Comparison of ENCODE assay signal across 10 mouse cellular contexts in genomic region chr4:146932311-146933082, GRCm38 (mm10). TPM values are rescaled to one million over a fixed set of nuclear protein-coding genes. Genes with fewer than 3 reads are reported as not detected.
DNase-seq lines count a peak whose midpoint lies in the region; ATAC-seq and TF ChIP-seq lines count a peak whose summit lies in the region.
"Had no signal": no experiment of that assay in that cellular context is flagged by ENCODE, and none has a peak within 500 bp of the region (broad histone marks: within the 10 kb centered on the region; RNA-seq: fewer than 3 reads in every experiment).

No protein-coding gene starts in this region.

- H3K27me3 ChIP-seq in forebrain, embryonic 11.5 days (ENCODE audit: control insufficient read depth, insufficient read depth, low read length): no peaks in the 10 kb centered on the region; the same call in 1 of the 2 replicates
- H3K27me3 ChIP-seq in forebrain, postnatal 0 days (ENCODE audit: insufficient read depth, low read length): no peaks in the 10 kb centered on the region
- H3K27me3 ChIP-seq in intestine, embryonic 14.5 days (replicated peaks; ENCODE audit: control insufficient read depth, insufficient read depth, low read length): 0 out of 2 replicates have a peak, but pooled peaks cover 8% of the 10 kb centered on the region
- H3K27me3 ChIP-seq in midbrain, postnatal 0 days (ENCODE audit: insufficient read depth, low read length): no peaks in the 10 kb centered on the region
- no peaks in the 10 kb centered on the region for H3K27me3 ChIP-seq in lung, postnatal 0 days (replicated peaks; ENCODE audit: insufficient read depth, low read length)

- peak; percentile 55 for DNase-seq in forebrain, embryonic 11.5 days (ENCODE audit: low spot score)
- no peak for DNase-seq in forebrain, postnatal 0 days
- DNase-seq in intestine, embryonic 14.5 days (ENCODE audit: low spot score): peak; percentile 57
- peak; percentile 0 for DNase-seq in midbrain, postnatal 0 days (ENCODE audit: low spot score)
- no peak for DNase-seq in frontal cortex, postnatal 36 days (ENCODE audit: low spot score in 2 of 2)
- no peak for DNase-seq in lung, adult 18-20 months
- DNase-seq in lung, postnatal 0 days (ENCODE audit: low spot score): no peak
- DNase-seq: right cerebral cortex, postnatal 25 days had no signal

- ATAC-seq in forebrain, embryonic 11.5 days (replicated peaks; ENCODE audit: low FRiP score): peak; percentile 66
- ATAC-seq in forebrain, postnatal 0 days: no peak
- peak; percentile 32; the same call in 1 of the 2 replicates for ATAC-seq in common myeloid progenitor, adult 5-6 weeks (replicated peaks; ENCODE audit: low read depth, poor library complexity, severe bottlenecking)
- peak; percentile 74 for ATAC-seq in intestine, embryonic 14.5 days (replicated peaks; ENCODE audit: low FRiP score, low TSS enrichment, low read depth)
- ATAC-seq in midbrain, postnatal 0 days (ENCODE audit: low FRiP score): no peak
- no peak for ATAC-seq in lung, postnatal 0 days

- H3K4me2 ChIP-seq in forebrain, embryonic 11.5 days (ENCODE audit: low read depth, low read length, severe bottlenecking): peak overlapping the region; percentile 42
- no peak overlapping the region for H3K4me2 ChIP-seq in forebrain, postnatal 0 days (ENCODE audit: low read depth)
- peak overlapping the region; percentile 54 for H3K4me2 ChIP-seq in intestine, embryonic 14.5 days (ENCODE audit: low read length)
- H3K4me2 ChIP-seq in midbrain, postnatal 0 days (ENCODE audit: low read depth, low read length, poor library complexity, severe bottlenecking): peak overlapping the region; percentile 28
- no peak overlapping the region for H3K4me2 ChIP-seq in lung, postnatal 0 days (replicated peaks; ENCODE audit: low read depth, low read length)

- no peaks in the 10 kb centered on the region for H3K4me1 ChIP-seq in forebrain, embryonic 11.5 days (replicated peaks; ENCODE audit: control insufficient read depth, insufficient read depth, low read length)
- no peaks in the 10 kb centered on the region for H3K4me1 ChIP-seq in forebrain, postnatal 0 days (ENCODE audit: insufficient read depth)
- H3K4me1 ChIP-seq in intestine, embryonic 14.5 days (replicated peaks; ENCODE audit: control insufficient read depth, insufficient read depth, low read length): no peaks in the 10 kb centered on the region
- H3K4me1 ChIP-seq in midbrain, postnatal 0 days (ENCODE audit: insufficient read depth, low read length): no peaks in the 10 kb centered on the region
- no peaks in the 10 kb centered on the region for H3K4me1 ChIP-seq in lung, postnatal 0 days (ENCODE audit: insufficient read depth, low read depth, low read length)

- TF ChIP-seq EP300 in lung, postnatal 0 days (IDR thresholded peaks at IDR 0.05): no peak

- peaks cover 3% of the 10 kb centered on the region; the same call in 1 of the 2 replicates for H3K9me3 ChIP-seq in forebrain, embryonic 11.5 days (ENCODE audit: control insufficient read depth, low read length)
- H3K9me3 ChIP-seq in forebrain, postnatal 0 days (ENCODE audit: low read length): peaks cover 26% of the 10 kb centered on the region; the same call in 1 of the 2 replicates
- H3K9me3 ChIP-seq in intestine, embryonic 14.5 days (ENCODE audit: control insufficient read depth, low read length): 0 out of 2 replicates have a peak, but pooled peaks cover 10% of the 10 kb centered on the region
- H3K9me3 ChIP-seq in midbrain, postnatal 0 days (ENCODE audit: low read length): peaks cover 34% of the 10 kb centered on the region
- peaks cover 10% of the 10 kb centered on the region for H3K9me3 ChIP-seq in lung, postnatal 0 days (ENCODE audit: low read length)

- no peak overlapping the region for H3K27ac ChIP-seq in forebrain, embryonic 11.5 days (ENCODE audit: low read depth, low read length)
- no peak overlapping the region for H3K27ac ChIP-seq in forebrain, postnatal 0 days (ENCODE audit: low read depth, low read length)
- H3K27ac ChIP-seq in intestine, embryonic 14.5 days (ENCODE audit: low read depth): no peak overlapping the region
- H3K27ac ChIP-seq in midbrain, postnatal 0 days (ENCODE audit: low read depth, low read length): no peak overlapping the region
- H3K27ac ChIP-seq in lung, postnatal 0 days (ENCODE audit: low read length): no peak overlapping the region

- TF ChIP-seq CTCF in forebrain, postnatal 0 days (IDR thresholded peaks at IDR 0.05; ENCODE audit: low read depth): no peak
- TF ChIP-seq CTCF in midbrain, postnatal 0 days (IDR thresholded peaks at IDR 0.05): no peak
- TF ChIP-seq CTCF in lung, postnatal 0 days (IDR thresholded peaks at IDR 0.05): no peak

- no peaks in the 10 kb centered on the region for H3K36me3 ChIP-seq in forebrain, embryonic 11.5 days (ENCODE audit: control insufficient read depth, insufficient read depth, low read length)
- no peaks in the 10 kb centered on the region for H3K36me3 ChIP-seq in forebrain, postnatal 0 days (ENCODE audit: insufficient read depth)
- no peaks in the 10 kb centered on the region for H3K36me3 ChIP-seq in intestine, embryonic 14.5 days (ENCODE audit: control insufficient read depth, insufficient read depth, low read length)
- no peaks in the 10 kb centered on the region for H3K36me3 ChIP-seq in midbrain, postnatal 0 days (ENCODE audit: insufficient read depth, low read length)
- no peaks in the 10 kb centered on the region for H3K36me3 ChIP-seq in lung, postnatal 0 days (ENCODE audit: insufficient read depth, low read length)

- peak overlapping the region; percentile 12; the same call in 1 of the 2 replicates for H3K4me3 ChIP-seq in forebrain, embryonic 11.5 days (ENCODE audit: low read depth, low read length)
- no peak overlapping the region for H3K4me3 ChIP-seq in forebrain, postnatal 0 days (ENCODE audit: low read depth, low read length)
- peak overlapping the region; percentile 34 for H3K4me3 ChIP-seq in intestine, embryonic 14.5 days (ENCODE audit: low read depth, low read length)
- H3K4me3 ChIP-seq in midbrain, postnatal 0 days (ENCODE audit: low read depth, low read length): peak overlapping the region; percentile 18; the same call in 1 of the 2 replicates
- no peak overlapping the region for H3K4me3 ChIP-seq in lung, postnatal 0 days (ENCODE audit: low read depth, low read length)

- no peak overlapping the region; the same call in 1 of the 2 replicates for H3K9ac ChIP-seq in forebrain, embryonic 11.5 days (ENCODE audit: low read length)
- no peak overlapping the region for H3K9ac ChIP-seq in forebrain, postnatal 0 days
- 0 out of 2 replicates have a peak overlapping the region, but pooled peaks have one; percentile 7 for H3K9ac ChIP-seq in intestine, embryonic 14.5 days (ENCODE audit: low read length)
- H3K9ac ChIP-seq in midbrain, postnatal 0 days (replicated peaks; ENCODE audit: low read length, poor library complexity, severe bottlenecking): no peak overlapping the region
- H3K9ac ChIP-seq in lung, postnatal 0 days (replicated peaks; ENCODE audit: low read depth): no peak overlapping the region

- 11% methylated on average over 76 of the region's 77 CpGs for WGBS in forebrain, embryonic 11.5 days
- 12% methylated on average over 76 of the region's 77 CpGs for WGBS in forebrain, postnatal 0 days
- 8% methylated on average over 76 of the region's 77 CpGs for WGBS in intestine, embryonic 14.5 days
- WGBS in midbrain, postnatal 0 days: 11% methylated on average over 75 of the region's 77 CpGs
- 11% methylated on average over 75 of the region's 77 CpGs for WGBS in lung, postnatal 0 days

RNA-seq across cellular contexts. Expression of gene Gm21411, which starts 23.1 kb away (rescaled TPM):
- not detected in 2 replicates for polyA plus RNA-seq in forebrain, embryonic 11.5 days (2014; fragmentation: Nextera tagmentation; extraction: Ambion mirVana)
- not detected in 2 replicates for total RNA-seq in forebrain, postnatal 0 days (2014; rRNA removed)
- polyA plus RNA-seq in forebrain, postnatal 0 days (2015; fragmentation: Nextera tagmentation; extraction: Ambion mirVana): not detected in 2 replicates
- not detected in 2 replicates for total RNA-seq in common myeloid progenitor, adult 5-6 weeks (2017)
- polyA plus RNA-seq in intestine, embryonic 14.5 days (2014; fragmentation: Nextera tagmentation; extraction: Ambion mirVana): not detected in 2 replicates
- total RNA-seq in midbrain, postnatal 0 days (2014; rRNA removed): not detected in 2 replicates
- not detected in 2 replicates for polyA plus RNA-seq in midbrain, postnatal 0 days (2015; fragmentation: Nextera tagmentation; extraction: Ambion mirVana)
- not detected in 2 replicates for polyA plus RNA-seq in lung, postnatal 0 days (2015; fragmentation: Nextera tagmentation; extraction: Ambion mirVana)
- polyA plus RNA-seq: large intestine, adult 2 months had no signal

RNA-seq across cellular contexts. Expression of gene Zfp989, which starts 39.3 kb away (rescaled TPM):
- polyA plus RNA-seq in forebrain, embryonic 11.5 days (2014; fragmentation: Nextera tagmentation; extraction: Ambion mirVana): 0.35 TPM in 1 of 2 replicates, not detected in the other
- not detected in 2 replicates for total RNA-seq in forebrain, postnatal 0 days (2014; rRNA removed)
- polyA plus RNA-seq in forebrain, postnatal 0 days (2015; fragmentation: Nextera tagmentation; extraction: Ambion mirVana): not detected in 2 replicates
- 0.14 TPM in 1 of 2 replicates, not detected in the other for total RNA-seq in common myeloid progenitor, adult 5-6 weeks (2017)
- polyA plus RNA-seq in intestine, embryonic 14.5 days (2014; fragmentation: Nextera tagmentation; extraction: Ambion mirVana): not detected in 2 replicates
- 0.38 TPM in 1 of 2 replicates, not detected in the other for total RNA-seq in midbrain, postnatal 0 days (2014; rRNA removed)
- polyA plus RNA-seq in midbrain, postnatal 0 days (2015; fragmentation: Nextera tagmentation; extraction: Ambion mirVana): not detected in 2 replicates
- polyA plus RNA-seq in lung, postnatal 0 days (2015; fragmentation: Nextera tagmentation; extraction: Ambion mirVana): not detected in 2 replicates
- polyA plus RNA-seq: large intestine, adult 2 months had no signal

Comparison
In these comparisons a context has a peak if more than half of its experiments do, and no peak if none do; other contexts are left out.
1. ATAC-seq: peak in forebrain, embryonic 11.5 days (single experiment), common myeloid progenitor, adult 5-6 weeks (single experiment) and intestine, embryonic 14.5 days (single experiment); none in forebrain, postnatal 0 days (single experiment), midbrain, postnatal 0 days (single experiment) and lung, postnatal 0 days (single experiment).
2. DNase-seq: peak in forebrain, embryonic 11.5 days (single experiment), intestine, embryonic 14.5 days (single experiment) and midbrain, postnatal 0 days (single experiment); none in forebrain, postnatal 0 days (single experiment), frontal cortex, postnatal 36 days (0 of 2), lung, adult 18-20 months (0 of 2) and lung, postnatal 0 days (single experiment).
3. H3K4me2 ChIP-seq: peak in forebrain, embryonic 11.5 days (single experiment), intestine, embryonic 14.5 days (single experiment) and midbrain, postnatal 0 days (single experiment); none in forebrain, postnatal 0 days (single experiment) and lung, postnatal 0 days (single experiment).
4. H3K4me3 ChIP-seq: peak in forebrain, embryonic 11.5 days (single experiment), intestine, embryonic 14.5 days (single experiment) and midbrain, postnatal 0 days (single experiment); none in forebrain, postnatal 0 days (single experiment) and lung, postnatal 0 days (single experiment).